Mouse (Mus musculus): ENCODE measurements around the gene Farsa.

DNA sequence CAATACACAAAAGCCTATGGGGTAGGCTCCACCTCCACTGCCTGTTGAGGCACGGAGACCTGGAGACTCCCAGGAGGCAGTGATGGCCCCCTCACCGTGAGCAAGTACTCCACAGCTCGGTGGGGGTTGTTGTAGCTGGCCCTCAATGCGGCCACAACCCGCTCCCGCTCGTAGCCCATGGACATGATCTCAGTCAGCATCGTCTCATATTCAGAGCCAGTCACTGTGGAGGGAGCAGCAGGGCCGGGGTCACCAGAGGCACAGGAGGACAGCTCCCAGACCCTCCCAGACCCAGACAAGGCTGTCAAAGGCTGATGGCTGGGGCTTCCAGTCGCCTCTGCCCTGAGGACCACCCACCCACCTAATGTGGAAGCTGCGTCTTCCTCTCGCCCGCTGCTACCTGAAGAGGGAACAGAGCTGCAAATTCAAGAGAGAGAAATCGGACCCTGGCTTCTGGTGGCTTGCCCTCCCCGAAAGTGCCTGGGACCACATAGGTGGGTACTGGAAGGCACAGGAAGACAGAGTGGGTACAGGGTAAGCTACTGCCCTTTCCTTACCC, 18.8 kb upstream of the Farsa start:
- TF ChIP-seq CTCF (IDR thresholded peaks at IDR 0.05; ENCODE audit: control insufficient read depth, insufficient read depth, insufficient replicate concordance, low read depth, low read length) = no peak
- no peak for TF ChIP-seq POLR2A (IDR thresholded peaks at IDR 0.05; ENCODE audit: control insufficient read depth, low read depth, low read length)
